Mouse (Mus musculus): ENCODE results near the gene Hpca. TPM values are rescaled to one million over a fixed set of nuclear protein-coding genes. Genes with fewer than 3 reads are reported as not detected.

The Hpca gene
- polyA plus RNA-seq, 1 experiment from 2014 or later: 16.8 TPM

- H3K36me3 ChIP-seq (ENCODE audit: control insufficient read depth, insufficient read depth, low read length): no peaks in the 10 kb centered on the region
- no peaks in the 10 kb centered on the region for H3K9me3 ChIP-seq (replicated peaks; ENCODE audit: control insufficient read depth, low read length)
- DNase-seq (ENCODE audit: low spot score) (no peak), ATAC-seq (no peak)
- WGBS: 38% methylated on average over 14 of the region's 14 CpGs
- H3K4me1 ChIP-seq (ENCODE audit: control insufficient read depth, insufficient read depth, low read length): peaks cover 4% of the 10 kb centered on the region; the same call in 1 of the 2 replicates
- peaks cover 28% of the 10 kb centered on the region for H3K27me3 ChIP-seq (replicated peaks; ENCODE audit: control insufficient read depth, insufficient read depth, low read length)
- peak overlapping the region; percentile 49 for H3K4me3 ChIP-seq (ENCODE audit: low read depth, low read length)
- peak overlapping the region; percentile 71; the same call in 1 of the 2 replicates for H3K9ac ChIP-seq (ENCODE audit: low read length)
- peak overlapping the region; percentile 91 for H3K4me2 ChIP-seq (ENCODE audit: low read length)
- no peak overlapping the region for H3K27ac ChIP-seq (ENCODE audit: low read depth, low read length)
Observed at GRCm38 (mm10) chr4:129137392-129138321, 15.8 kb upstream of the Hpca start.

GRCm38 (mm10) chr4:129136579-129137391 is 14.9 kb upstream of the Hpca start, which contains the start of gene Fndc5:
Gene Fndc5 (plus strand): TSS chr4:129136999.
- no peaks in the 10 kb centered on the region for H3K36me3 ChIP-seq (ENCODE audit: control insufficient read depth, insufficient read depth, low read length)
- ATAC-seq: peak; percentile 58
- peak within 1 kb of the TSS; percentile 71 for H3K9ac ChIP-seq (ENCODE audit: low read length)
- H3K27ac ChIP-seq (ENCODE audit: low read depth, low read length): no peak within 1 kb of the TSS
- no peak for DNase-seq (ENCODE audit: low spot score)
- peaks cover 4% of the 10 kb centered on the region; the same call in 1 of the 2 replicates for H3K4me1 ChIP-seq (ENCODE audit: control insufficient read depth, insufficient read depth, low read length)
- WGBS: 1% methylated on average over 53 of the region's 80 CpGs
- H3K9me3 ChIP-seq (replicated peaks; ENCODE audit: control insufficient read depth, low read length): no peaks in the 10 kb centered on the region
- peaks cover 28% of the 10 kb centered on the region for H3K27me3 ChIP-seq (replicated peaks; ENCODE audit: control insufficient read depth, insufficient read depth, low read length)
- peak within 1 kb of the TSS; percentile 91 for H3K4me2 ChIP-seq (ENCODE audit: low read length)
- peak within 1 kb of the TSS; percentile 49 for H3K4me3 ChIP-seq (ENCODE audit: low read depth, low read length)

GRCm38 (mm10) chr4:129136189-129136578 is 14.3 kb upstream of the Hpca start:
- Histone ChIP-seq H3K27ac (ENCODE audit: low read depth, low read length) (no peak overlapping the region), H3K9me3 (replicated peaks; ENCODE audit: control insufficient read depth, low read length) (no peaks in the 10 kb centered on the region), H3K4me2 (ENCODE audit: low read length) (peak overlapping the region; percentile 91), H3K9ac (ENCODE audit: low read length) (peak overlapping the region; percentile 71), H3K27me3 (replicated peaks; ENCODE audit: control insufficient read depth, insufficient read depth, low read length) (peaks cover 28% of the 10 kb centered on the region), H3K36me3 (ENCODE audit: control insufficient read depth, insufficient read depth, low read length) (no peaks in the 10 kb centered on the region), H3K4me1 (ENCODE audit: control insufficient read depth, insufficient read depth, low read length) (peaks cover 4% of the 10 kb centered on the region; the same call in 1 of the 2 replicates), H3K4me3 (ENCODE audit: low read depth, low read length) (peak overlapping the region; percentile 49)
- no peak for DNase-seq (ENCODE audit: low spot score)
- peak; percentile 38; the same call in 1 of the 2 replicates for ATAC-seq
- WGBS: 31% methylated on average over 9 of the region's 9 CpGs

- 63% methylated on average over 2 of the region's 2 CpGs for WGBS
- Histone ChIP-seq H3K9me3 (replicated peaks; ENCODE audit: control insufficient read depth, low read length) (no peaks in the 10 kb centered on the region), H3K36me3 (ENCODE audit: control insufficient read depth, insufficient read depth, low read length) (no peaks in the 10 kb centered on the region), H3K4me1 (ENCODE audit: control insufficient read depth, insufficient read depth, low read length) (peaks cover 4% of the 10 kb centered on the region; the same call in 1 of the 2 replicates), H3K4me3 (ENCODE audit: low read depth, low read length) (no peak overlapping the region), H3K27ac (ENCODE audit: low read depth, low read length) (no peak overlapping the region), H3K9ac (ENCODE audit: low read length) (no peak overlapping the region), H3K27me3 (replicated peaks; ENCODE audit: control insufficient read depth, insufficient read depth, low read length) (peaks cover 28% of the 10 kb centered on the region), H3K4me2 (ENCODE audit: low read length) (no peak overlapping the region)
- ATAC-seq (no peak), DNase-seq (ENCODE audit: low spot score) (no peak)
Observed at GRCm38 (mm10) chr4:129135637-129136036, 13.8 kb upstream of the Hpca start.

GRCm38 (mm10) chr4:129134799-129135585 is 13.2 kb upstream of the Hpca start:
- DNase-seq (ENCODE audit: low spot score): peak; percentile 79
- H3K4me1 ChIP-seq (ENCODE audit: control insufficient read depth, insufficient read depth, low read length): peaks cover 7% of the 10 kb centered on the region; the same call in 1 of the 2 replicates
- H3K9ac ChIP-seq (ENCODE audit: low read length): no peak overlapping the region
- no peak overlapping the region for H3K4me3 ChIP-seq (ENCODE audit: low read depth, low read length)
- 0 out of 2 replicates have a peak, but pooled peaks have one; percentile 35 for ATAC-seq
- no peak overlapping the region for H3K27ac ChIP-seq (ENCODE audit: low read depth, low read length)
- H3K36me3 ChIP-seq (ENCODE audit: control insufficient read depth, insufficient read depth, low read length): no peaks in the 10 kb centered on the region
- peaks cover 28% of the 10 kb centered on the region for H3K27me3 ChIP-seq (replicated peaks; ENCODE audit: control insufficient read depth, insufficient read depth, low read length)
- no peaks in the 10 kb centered on the region for H3K9me3 ChIP-seq (replicated peaks; ENCODE audit: control insufficient read depth, low read length)
- 12% methylated on average over 15 of the region's 15 CpGs for WGBS
- 0 out of 2 replicates have a peak overlapping the region, but pooled peaks have one; percentile 14 for H3K4me2 ChIP-seq (ENCODE audit: low read length)

- Histone ChIP-seq H3K9me3 (replicated peaks; ENCODE audit: control insufficient read depth, low read length) (no peaks in the 10 kb centered on the region), H3K9ac (ENCODE audit: low read length) (peak overlapping the region; percentile 32; the same call in 1 of the 2 replicates)
Observed at GRCm38 (mm10) chr4:129130755-129131303, 9.0 kb upstream of the Hpca start.

GRCm38 (mm10) chr4:129130149-129130548 is 8.3 kb upstream of the Hpca start:
- Histone ChIP-seq H3K4me1 (ENCODE audit: control insufficient read depth, insufficient read depth, low read length) (peaks cover 26% of the 10 kb centered on the region), H3K27ac (ENCODE audit: low read depth, low read length) (no peak overlapping the region), H3K27me3 (replicated peaks; ENCODE audit: control insufficient read depth, insufficient read depth, low read length) (no peaks in the 10 kb centered on the region), H3K36me3 (ENCODE audit: control insufficient read depth, insufficient read depth, low read length) (no peaks in the 10 kb centered on the region), H3K4me2 (ENCODE audit: low read length) (peak overlapping the region; percentile 24; the same call in 1 of the 2 replicates), H3K4me3 (ENCODE audit: low read depth, low read length) (no peak overlapping the region), H3K9ac (ENCODE audit: low read length) (peak overlapping the region; percentile 32; the same call in 1 of the 2 replicates), H3K9me3 (replicated peaks; ENCODE audit: control insufficient read depth, low read length) (no peaks in the 10 kb centered on the region)
- DNase-seq (ENCODE audit: low spot score) (no peak), ATAC-seq (peak; percentile 47)
- WGBS: 5% methylated on average over 8 of the region's 8 CpGs

More at GRCm38 (mm10) chr4:129130755-129131303, 9.0 kb upstream of the Hpca start:
- no peaks in the 10 kb centered on the region for H3K36me3 ChIP-seq (ENCODE audit: control insufficient read depth, insufficient read depth, low read length)
- WGBS: 9% methylated on average over 16 of the region's 17 CpGs
- H3K27me3 ChIP-seq (replicated peaks; ENCODE audit: control insufficient read depth, insufficient read depth, low read length): peaks cover 6% of the 10 kb centered on the region
- ATAC-seq (peak; percentile 24; the same call in 1 of the 2 replicates), DNase-seq (ENCODE audit: low spot score) (no peak)
- H3K4me2 ChIP-seq (ENCODE audit: low read length): peak overlapping the region; percentile 24
- peaks cover 19% of the 10 kb centered on the region; the same call in 1 of the 2 replicates for H3K4me1 ChIP-seq (ENCODE audit: control insufficient read depth, insufficient read depth, low read length)
- H3K27ac ChIP-seq (ENCODE audit: low read depth, low read length): no peak overlapping the region
- no peak overlapping the region for H3K4me3 ChIP-seq (ENCODE audit: low read depth, low read length)

- Histone ChIP-seq H3K36me3 (ENCODE audit: control insufficient read depth, insufficient read depth, low read length) (no peaks in the 10 kb centered on the region), H3K27ac (ENCODE audit: low read depth, low read length) (no peak overlapping the region), H3K9me3 (replicated peaks; ENCODE audit: control insufficient read depth, low read length) (no peaks in the 10 kb centered on the region), H3K4me2 (ENCODE audit: low read length) (no peak overlapping the region), H3K4me3 (ENCODE audit: low read depth, low read length) (no peak overlapping the region), H3K27me3 (replicated peaks; ENCODE audit: control insufficient read depth, insufficient read depth, low read length) (no peaks in the 10 kb centered on the region), H3K9ac (ENCODE audit: low read length) (no peak overlapping the region), H3K4me1 (ENCODE audit: control insufficient read depth, insufficient read depth, low read length) (peaks cover 28% of the 10 kb centered on the region)
- ATAC-seq: no peak
- 36% methylated on average over 9 of the region's 9 CpGs for WGBS
- DNase-seq (ENCODE audit: low spot score): no peak
Observed at GRCm38 (mm10) chr4:129129387-129129786, 7.6 kb upstream of the Hpca start.
